Mouse (Mus musculus) spleen, postnatal 4 days (tissue): ENCODE measurements around the gene Chchd1.
A peak's percentile ranks its signal among the peaks of the same experiment; 100 is the strongest.
"Not testable (repeated sequence)": the region's sequence is repeated elsewhere in the genome, so short reads cannot be mapped to it uniquely, and the experiment has no call there.

Experiments
- DNase-seq, 2 experiments: peaks; one replicate each; pipeline ENCODE4 v3.0.0; 2022; ENCODE audit warnings: low spot score in 2 of 2

The Chchd1 gene

DNA sequence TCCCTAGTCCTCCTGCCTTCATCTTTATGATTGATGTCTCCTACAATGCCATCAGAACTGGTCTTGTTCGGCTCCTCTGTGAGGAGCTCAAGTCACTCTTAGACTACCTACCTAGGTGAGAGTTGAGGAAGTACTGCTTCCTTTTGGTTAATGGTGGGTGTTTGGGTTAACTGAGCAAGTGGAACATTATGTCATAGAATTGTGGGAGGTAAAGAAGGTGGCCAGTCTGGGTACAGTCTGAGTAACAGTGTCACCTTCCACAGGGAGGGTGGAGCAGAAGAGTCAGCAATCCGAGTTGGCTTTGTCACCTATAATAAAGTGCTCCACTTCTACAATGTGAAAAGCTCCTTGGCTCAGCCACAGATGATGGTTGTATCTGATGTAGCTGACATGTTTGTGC lies 13.8 kb upstream of the Chchd1 start:
- no peak for DNase-seq

GRCm38 (mm10) chr14:20691772-20692171 lies 11.0 kb upstream of the Chchd1 start:
- no peak for DNase-seq

- DNase-seq: no peak
These were observed 9.2 kb upstream of the Chchd1 start for GRCm38 (mm10) chr14:20693589-20694101.

DNA sequence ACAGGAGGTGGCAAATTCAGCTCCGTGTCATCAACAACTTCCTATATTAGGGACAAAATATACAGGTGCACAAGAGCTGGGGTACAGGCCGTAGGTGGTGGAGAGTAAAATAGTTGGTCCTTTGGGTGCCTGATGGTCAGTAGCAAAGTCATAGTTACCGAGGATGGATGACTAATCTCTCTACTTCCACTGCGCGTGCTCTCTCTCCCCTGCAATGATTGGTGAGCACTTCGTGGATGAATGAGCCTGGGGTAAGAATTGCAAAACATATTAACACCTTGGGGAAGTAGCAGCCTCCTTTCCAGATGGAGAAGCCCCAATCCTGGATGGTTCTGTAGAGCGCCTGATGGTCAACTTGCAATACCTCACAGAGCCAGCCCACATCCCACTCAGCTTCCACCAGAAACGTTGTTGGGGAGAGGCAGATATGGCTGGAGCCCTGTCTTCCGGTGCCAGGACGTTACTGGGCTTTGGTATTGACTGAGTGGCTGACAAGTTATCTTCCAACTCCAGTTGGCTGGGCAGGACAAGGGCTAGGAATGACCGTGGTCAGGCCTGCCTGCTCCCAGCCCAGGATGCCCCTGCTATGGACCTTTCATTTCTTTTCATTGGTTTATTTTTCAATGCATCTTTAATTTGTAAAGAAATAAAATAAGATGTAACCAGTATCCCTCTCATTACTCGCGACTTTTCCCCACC lies 8.5 kb upstream of the Chchd1 start:
- no peak for DNase-seq

- peak; percentile 83 to 91 for DNase-seq
These were observed 7.7 kb upstream of the Chchd1 start, which contains the start of gene Fut11 for GRCm38 (mm10) chr14:20694884-20695760. Gene Fut11, plus strand, starts transcription at chr14:20694968.

GRCm38 (mm10) chr14:20695761-20696520 lies 6.9 kb upstream of the Chchd1 start:
- DNase-seq: no peak

- no peak for DNase-seq
These were observed 5.8 kb upstream of the Chchd1 start for GRCm38 (mm10) chr14:20696986-20697385.

DNA sequence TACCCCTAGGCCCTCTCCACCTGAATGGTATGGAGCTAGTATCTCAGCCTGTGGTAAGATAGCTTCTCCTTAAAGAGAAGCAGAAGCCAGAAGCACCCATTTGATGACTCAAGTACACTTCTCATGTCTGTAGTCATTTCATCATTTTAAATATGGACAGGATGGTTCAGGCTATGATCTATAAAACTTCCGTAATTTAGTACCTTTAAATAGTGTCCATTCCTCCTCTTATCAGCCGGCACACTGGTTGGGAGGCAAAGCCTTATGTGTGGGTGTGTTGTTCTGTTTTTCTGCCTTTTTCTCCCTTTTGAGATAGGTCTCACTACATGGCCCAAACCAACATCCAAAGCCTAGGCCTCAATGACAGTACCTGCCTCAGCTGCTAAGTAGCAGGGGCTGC lies 4.3 kb upstream of the Chchd1 start:
- DNase-seq: no peak

DNA sequence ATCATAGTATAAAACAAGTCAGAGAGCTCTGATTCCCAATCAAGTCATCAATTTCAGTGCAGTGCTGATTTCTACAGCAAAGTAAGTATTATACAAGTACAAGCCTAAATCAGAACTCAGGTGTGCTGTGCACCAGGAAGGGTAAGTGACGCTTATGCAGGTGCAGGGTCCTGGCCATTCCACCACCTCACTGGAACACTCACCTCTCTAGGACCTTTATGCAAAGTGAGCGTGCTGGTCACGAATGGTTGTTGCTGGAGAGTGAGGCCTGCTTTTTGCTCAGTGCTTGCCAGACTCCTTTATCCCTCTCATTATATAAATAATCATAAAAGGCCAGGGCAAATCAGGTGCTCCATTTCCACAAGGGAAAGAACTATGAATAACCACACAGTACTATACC lies 2.4 kb upstream of the Chchd1 start:
- no peak for DNase-seq

GRCm38 (mm10) chr14:20701554-20701953 lies 1.3 kb upstream of the Chchd1 start:
- no peak for DNase-seq

DNA sequence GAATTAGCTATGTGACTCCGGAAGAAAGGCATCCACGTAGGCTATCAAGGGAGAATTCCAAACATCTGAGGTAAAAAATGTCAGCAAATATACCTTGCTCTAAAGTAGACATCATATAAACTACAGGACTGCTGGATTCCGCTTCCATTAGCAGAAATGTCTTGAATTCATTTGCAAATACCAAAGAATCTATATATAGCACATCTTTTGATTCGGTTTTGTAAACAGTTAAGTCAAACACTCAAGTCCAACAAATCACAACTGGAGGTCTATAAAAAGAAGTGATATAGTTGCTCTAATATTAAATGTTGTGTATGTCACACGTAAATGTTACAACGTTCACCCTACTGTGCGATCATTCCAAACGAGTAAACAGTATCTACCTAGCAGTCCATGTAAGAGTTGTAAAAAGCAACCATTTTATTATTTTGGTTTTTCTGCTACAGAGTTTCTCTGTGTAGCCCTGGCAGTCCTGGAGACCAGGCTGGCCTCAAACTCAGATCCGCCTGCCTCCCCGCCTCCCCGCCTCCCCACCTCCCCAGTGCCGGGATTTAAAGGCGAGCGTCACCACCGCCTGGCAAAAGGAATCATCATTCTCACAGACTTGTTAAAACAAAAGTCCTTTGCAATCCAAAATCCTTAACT lies 588 bp upstream of the Chchd1 start:
- no peak for DNase-seq

- DNase-seq: not testable (repeated sequence)
These were observed 655 bp downstream of the Chchd1 start for GRCm38 (mm10) chr14:20703461-20703860.

DNA sequence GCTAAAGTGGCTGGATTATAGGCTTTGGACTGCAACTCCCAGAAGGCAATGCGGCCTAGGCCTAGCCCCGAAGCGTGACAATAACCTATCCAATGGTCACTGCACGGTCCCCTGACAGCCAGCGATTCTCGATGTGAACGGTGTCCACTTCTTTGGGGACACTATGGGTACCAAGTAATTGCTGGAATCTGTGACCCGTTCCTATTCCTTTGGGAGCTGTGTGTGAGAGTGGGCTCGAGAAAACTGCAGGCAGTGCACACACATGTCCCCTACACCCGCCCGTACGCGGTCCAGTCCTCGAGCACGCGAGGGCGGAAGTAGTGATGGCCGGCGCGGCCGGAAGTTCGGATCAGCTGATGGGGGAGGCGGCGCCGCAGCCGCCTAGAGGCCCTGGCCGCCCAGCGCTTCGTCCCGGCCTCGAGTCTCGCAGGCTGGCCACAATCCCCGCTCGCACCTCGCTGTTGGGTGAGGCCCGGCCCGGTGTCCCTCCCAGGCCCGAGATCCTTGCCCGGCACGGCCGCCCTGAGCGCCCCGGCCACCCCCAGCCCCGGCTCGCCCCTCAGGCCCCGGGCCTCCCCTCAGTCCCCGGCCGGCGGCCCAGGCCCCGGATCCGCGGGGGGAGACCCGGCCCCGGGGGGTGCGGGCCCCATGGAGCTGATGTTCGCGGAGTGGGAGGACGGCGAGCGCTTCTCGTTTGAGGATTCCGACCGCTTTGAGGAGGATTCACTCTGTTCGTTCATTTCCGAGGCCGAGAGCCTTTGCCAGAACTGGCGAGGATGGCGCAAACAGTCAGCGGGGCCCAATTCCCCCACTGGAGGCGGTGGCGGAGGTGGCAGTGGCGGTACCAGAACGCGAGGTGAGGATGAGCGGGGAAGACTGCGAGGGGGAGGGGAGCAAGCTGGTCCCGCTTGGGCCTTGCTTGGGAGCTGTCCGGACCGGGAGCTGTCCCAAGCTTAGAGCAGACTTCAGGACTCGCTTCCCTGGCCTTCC lies 4.7 kb downstream of the Chchd1 start, which contains the start of gene Zswim8:
Gene Zswim8, plus strand, starts transcription at position 352 of the 990 bp plus-strand sequence.
- DNase-seq: peak; percentile 83 to 91

- no peak for DNase-seq
These were observed 5.4 kb downstream of the Chchd1 start for GRCm38 (mm10) chr14:20708239-20708638.

- no peak for DNase-seq
These were observed 11.0 kb downstream of the Chchd1 start for GRCm38 (mm10) chr14:20713832-20714231.

GRCm38 (mm10) chr14:20718443-20718842 lies 15.6 kb downstream of the Chchd1 start:
- DNase-seq: no peak

GRCm38 (mm10) chr14:20719767-20720166 lies 17.0 kb downstream of the Chchd1 start:
- no peak for DNase-seq

- DNase-seq: no peak
These were observed 18.6 kb downstream of the Chchd1 start for GRCm38 (mm10) chr14:20721371-20721770.

DNA sequence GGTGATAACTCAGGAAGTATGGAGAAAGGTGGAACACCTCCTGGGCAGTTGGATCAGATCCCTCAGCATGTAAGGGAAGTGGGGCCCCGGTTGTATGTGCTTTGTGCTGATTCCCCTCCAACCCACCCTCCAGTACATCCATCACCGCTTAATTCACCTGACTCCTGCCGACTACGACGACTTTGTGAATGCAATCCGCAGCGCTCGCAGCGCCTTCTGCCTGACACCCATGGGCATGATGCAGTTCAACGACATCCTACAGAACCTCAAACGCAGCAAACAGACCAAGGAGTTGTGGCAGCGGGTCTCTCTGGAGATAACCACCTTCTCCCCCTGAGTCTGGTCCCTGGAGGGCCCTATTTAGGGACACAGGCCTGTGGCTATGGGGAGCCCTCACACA lies 20.2 kb downstream of the Chchd1 start:
- DNase-seq: no peak

GRCm38 (mm10) chr14:20724043-20724442 lies 21.2 kb downstream of the Chchd1 start:
- peak; percentile 61 to 86 for DNase-seq
